Mouse (Mus musculus) G1E (cell line): ENCODE measurements around the gene Tmem230.

Experiments
- CTCF ChIP-seq: IDR thresholded peaks from 2 replicates; pipeline ENCODE4 v1.5.1; 2012; ENCODE audit warnings: low read depth, low read length, inconsistent platforms, mixed read lengths
- GATA1 ChIP-seq: IDR thresholded peaks from 2 replicates; pipeline ENCODE4 v1.6.1; 2012; ENCODE audit warnings: borderline replicate concordance, low read length, inconsistent platforms, mixed read lengths
- TAL1 ChIP-seq: conservative IDR thresholded peaks from 2 replicates; pipeline ENCODE4 v1.6.1; 2012; ENCODE audit warnings: low read depth, low read length, inconsistent platforms, mixed read lengths

DNA sequence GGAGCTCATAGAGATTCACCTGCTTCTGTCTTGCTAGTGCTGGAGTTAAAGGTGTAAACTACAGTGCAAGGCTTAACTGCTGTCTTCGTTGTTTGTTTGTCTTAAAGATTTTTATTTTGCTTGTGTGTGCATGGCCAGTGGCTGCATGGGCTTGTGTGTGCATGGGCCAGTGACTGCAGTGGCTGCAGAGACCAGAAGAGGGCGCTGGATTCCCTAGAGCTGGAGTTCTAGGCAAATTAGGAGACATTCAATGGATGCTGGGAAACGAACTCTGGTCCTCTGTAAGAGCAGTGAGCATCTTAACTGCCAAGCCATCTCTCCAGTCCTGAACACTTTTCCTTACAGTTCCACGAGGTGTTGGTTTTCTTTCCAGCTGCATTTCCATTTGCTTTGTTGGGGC is 27.9 kb upstream of the Tmem230 start:
- TF ChIP-seq CTCF (no peak), GATA1 (no peak), TAL1 (no peak)
